Mouse (Mus musculus): ENCODE measurements at regions not wholly inside any gene's neighbourhood (a gene's known extent, or its start where the extent isn't known, plus 50 kb on each side); places are given as distances from the start of the nearest gene placed in this dataset.

DNA sequence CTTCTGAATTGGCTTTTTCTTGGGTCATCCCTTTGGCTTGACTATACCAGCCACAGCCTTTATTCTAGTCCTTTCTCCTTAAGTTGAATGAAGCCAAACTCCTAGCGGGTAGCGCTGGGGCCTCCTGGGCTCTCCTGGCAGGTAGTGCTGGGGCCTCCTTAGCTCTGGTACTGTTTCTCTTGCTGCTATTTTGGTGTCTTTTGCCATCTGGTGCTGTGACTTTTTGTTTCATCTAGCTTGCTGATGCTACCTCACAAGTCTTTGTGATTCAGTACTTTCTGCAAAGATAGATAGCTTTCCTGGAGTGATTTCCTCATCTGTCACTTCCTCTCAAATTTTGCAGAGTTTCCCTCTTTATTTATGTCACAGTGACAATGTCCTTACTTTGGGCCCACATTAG lies 90.1 kb downstream of the Tmem200c start:
- Histone ChIP-seq H3K9ac (replicated peaks; ENCODE audit: low read length) (no peak overlapping the region), H3K27me3 (ENCODE audit: insufficient read depth, low read length) (no peaks in the 10 kb centered on the region), H3K27ac (no peak overlapping the region), H3K4me1 (ENCODE audit: insufficient read depth, low read length) (no peaks in the 10 kb centered on the region), H3K36me3 (ENCODE audit: insufficient read depth, low read length) (no peaks in the 10 kb centered on the region), H3K4me3 (ENCODE audit: low read length) (no peak overlapping the region), H3K9me3 (ENCODE audit: low read length) (no peaks in the 10 kb centered on the region), H3K4me2 (ENCODE audit: low read depth, low read length) (no peak overlapping the region)
- WGBS, result 95% methylated on average over 2 of the region's 2 CpGs
- no peak for DNase-seq (ENCODE audit: low spot score)
- ATAC-seq, result no peak
- no peak for TF ChIP-seq CTCF (IDR thresholded peaks at IDR 0.05; ENCODE audit: low read depth)

DNA sequence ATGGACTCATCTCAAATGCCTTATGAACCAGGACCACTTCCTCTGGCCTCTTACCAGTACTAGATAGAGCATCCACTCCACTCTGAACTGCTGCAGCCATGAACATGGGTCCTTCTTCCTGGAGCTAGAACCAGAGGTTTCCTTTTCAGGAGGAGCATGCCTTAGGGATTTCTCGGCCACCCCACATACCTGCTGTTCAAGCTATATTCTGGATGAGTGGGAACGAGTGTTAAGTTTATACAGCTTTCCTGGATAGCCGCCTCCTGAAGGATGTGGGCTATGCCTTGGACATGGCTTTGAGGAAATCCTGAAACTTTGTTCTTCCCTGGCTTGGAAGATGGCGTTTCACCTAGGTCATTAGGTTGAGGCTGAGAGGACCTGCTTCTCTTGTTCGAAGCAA lies 91.8 kb downstream of the Tmem200c start:
- Histone ChIP-seq H3K9ac (replicated peaks; ENCODE audit: low read length) (no peak overlapping the region), H3K36me3 (ENCODE audit: insufficient read depth, low read length) (no peaks in the 10 kb centered on the region), H3K27me3 (ENCODE audit: insufficient read depth, low read length) (no peaks in the 10 kb centered on the region), H3K4me1 (ENCODE audit: insufficient read depth, low read length) (no peaks in the 10 kb centered on the region), H3K9me3 (ENCODE audit: low read length) (no peaks in the 10 kb centered on the region), H3K4me3 (ENCODE audit: low read length) (no peak overlapping the region), H3K4me2 (ENCODE audit: low read depth, low read length) (no peak overlapping the region), H3K27ac (no peak overlapping the region)
- WGBS, result 92% methylated on average over 5 of the region's 5 CpGs
- no peak for TF ChIP-seq CTCF (IDR thresholded peaks at IDR 0.05; ENCODE audit: low read depth)
- no peak for ATAC-seq
- DNase-seq (ENCODE audit: low spot score), result no peak

DNA sequence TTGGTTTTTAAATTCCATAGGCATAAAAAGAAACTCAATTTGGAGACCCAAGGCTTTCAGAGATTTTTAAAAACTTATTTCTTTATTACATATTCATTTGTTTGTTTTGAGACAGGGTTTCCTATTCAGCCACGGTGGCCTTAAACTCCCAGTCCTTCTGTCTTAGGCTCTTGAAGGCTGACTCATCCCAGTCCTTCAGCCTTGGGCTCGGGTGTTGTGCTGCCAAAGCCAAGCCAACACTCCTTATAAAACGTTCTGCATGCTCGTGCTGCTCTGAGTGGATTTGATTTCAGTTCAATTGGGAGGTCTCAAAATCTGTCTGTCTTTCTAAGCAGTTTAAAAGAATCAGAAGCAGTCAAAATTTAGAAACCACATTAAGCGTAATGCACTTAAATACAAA lies 96.8 kb downstream of the Tmem200c start:
- Histone ChIP-seq H3K27ac (no peak overlapping the region), H3K4me2 (ENCODE audit: low read depth, low read length) (no peak overlapping the region), H3K9me3 (ENCODE audit: low read length) (no peaks in the 10 kb centered on the region), H3K9ac (replicated peaks; ENCODE audit: low read length) (no peak overlapping the region), H3K36me3 (ENCODE audit: insufficient read depth, low read length) (no peaks in the 10 kb centered on the region), H3K4me3 (ENCODE audit: low read length) (no peak overlapping the region), H3K27me3 (ENCODE audit: insufficient read depth, low read length) (no peaks in the 10 kb centered on the region), H3K4me1 (ENCODE audit: insufficient read depth, low read length) (no peaks in the 10 kb centered on the region)
- TF ChIP-seq CTCF (IDR thresholded peaks at IDR 0.05; ENCODE audit: low read depth), result no peak
- WGBS, result 82% methylated on average over 5 of the region's 5 CpGs
- DNase-seq (ENCODE audit: low spot score) (no peak), ATAC-seq (no peak)

DNA sequence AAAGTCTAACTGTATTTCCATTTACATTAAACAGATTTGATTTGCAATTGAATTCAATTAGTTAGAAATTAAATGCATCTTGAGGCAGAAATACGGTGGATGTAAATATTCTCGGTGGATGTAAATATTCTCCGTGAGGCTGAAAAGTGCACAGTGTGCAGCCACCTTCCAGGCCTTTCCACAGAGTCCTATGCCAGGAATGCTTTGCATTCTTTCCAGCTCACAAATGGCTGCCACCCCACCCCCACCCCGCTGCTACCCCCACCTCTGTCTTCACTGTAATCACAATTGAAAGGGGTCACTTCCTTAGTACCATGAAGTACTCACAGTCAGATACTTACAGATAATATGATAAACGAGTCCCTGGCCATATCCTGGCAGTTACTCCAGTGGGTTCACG lies 101.0 kb downstream of the Tmem200c start:
- ATAC-seq (no peak), DNase-seq (ENCODE audit: low spot score) (no peak)
- Histone ChIP-seq H3K27me3 (ENCODE audit: insufficient read depth, low read length) (no peaks in the 10 kb centered on the region), H3K4me1 (ENCODE audit: insufficient read depth, low read length) (no peaks in the 10 kb centered on the region), H3K9ac (replicated peaks; ENCODE audit: low read length) (no peak overlapping the region), H3K27ac (no peak overlapping the region), H3K9me3 (ENCODE audit: low read length) (no peaks in the 10 kb centered on the region), H3K36me3 (ENCODE audit: insufficient read depth, low read length) (no peaks in the 10 kb centered on the region), H3K4me2 (ENCODE audit: low read depth, low read length) (no peak overlapping the region), H3K4me3 (ENCODE audit: low read length) (no peak overlapping the region)
- TF ChIP-seq CTCF (IDR thresholded peaks at IDR 0.05; ENCODE audit: low read depth), result no peak
- WGBS, result 52% methylated on average over 6 of the region's 6 CpGs

DNA sequence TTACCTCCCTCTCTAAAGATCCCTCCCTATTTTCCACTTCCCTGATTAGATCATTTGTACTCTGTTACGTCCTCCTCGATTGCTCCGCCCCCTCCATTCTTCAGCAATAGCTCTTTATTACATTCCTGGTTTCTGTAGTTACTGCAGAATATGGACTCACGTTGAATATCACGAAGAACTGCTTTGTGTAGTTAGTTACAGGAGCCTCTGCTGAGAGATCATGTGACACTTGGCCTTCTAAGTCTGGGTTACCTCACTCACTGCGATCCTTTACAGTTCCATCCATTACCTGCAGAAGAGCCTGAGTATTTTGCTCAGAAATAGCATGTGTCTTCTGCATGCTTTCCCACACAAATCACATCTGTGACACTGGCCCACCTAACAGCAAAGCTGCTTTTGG lies 102.3 kb downstream of the Tmem200c start:
- Histone ChIP-seq H3K9ac (replicated peaks; ENCODE audit: low read length) (no peak overlapping the region), H3K36me3 (ENCODE audit: insufficient read depth, low read length) (no peaks in the 10 kb centered on the region), H3K4me1 (ENCODE audit: insufficient read depth, low read length) (no peaks in the 10 kb centered on the region), H3K27ac (no peak overlapping the region), H3K9me3 (ENCODE audit: low read length) (no peaks in the 10 kb centered on the region), H3K4me3 (ENCODE audit: low read length) (no peak overlapping the region), H3K27me3 (ENCODE audit: insufficient read depth, low read length) (no peaks in the 10 kb centered on the region), H3K4me2 (ENCODE audit: low read depth, low read length) (no peak overlapping the region)
- WGBS, result 72% methylated on average over 6 of the region's 6 CpGs
- no peak for ATAC-seq
- no peak for TF ChIP-seq CTCF (IDR thresholded peaks at IDR 0.05; ENCODE audit: low read depth)
- DNase-seq (ENCODE audit: low spot score), result no peak

DNA sequence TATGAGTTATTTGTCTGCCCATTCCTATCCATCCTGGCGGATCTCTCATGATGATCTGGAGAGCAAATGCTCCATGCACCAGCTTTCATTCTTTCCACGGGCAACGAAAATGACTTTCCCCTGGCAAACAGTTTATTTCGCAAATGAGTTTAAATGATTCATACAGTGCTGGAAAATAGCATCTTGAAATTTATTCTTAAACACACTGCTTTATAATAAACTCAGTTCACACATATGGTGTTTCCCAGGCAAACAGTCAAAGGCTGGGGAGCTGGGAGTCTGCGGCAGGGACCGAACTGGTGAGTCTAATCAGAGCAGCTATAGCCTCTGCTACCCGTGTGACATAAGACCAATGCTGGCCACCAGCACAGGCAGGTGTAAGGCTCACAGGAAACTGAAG lies 106.8 kb downstream of the Tmem200c start:
- H3K9me3 ChIP-seq (ENCODE audit: low read length), result no peaks in the 10 kb centered on the region
- H3K27ac ChIP-seq, result no peak overlapping the region
- ATAC-seq (no peak), DNase-seq (ENCODE audit: low spot score) (no peak)
- H3K4me2 ChIP-seq (ENCODE audit: low read depth, low read length), result no peak overlapping the region
- no peak overlapping the region for H3K9ac ChIP-seq (replicated peaks; ENCODE audit: low read length)
- WGBS, result 89% methylated on average over 7 of the region's 7 CpGs
- no peak for TF ChIP-seq CTCF (IDR thresholded peaks at IDR 0.05; ENCODE audit: low read depth)
- H3K4me1 ChIP-seq (ENCODE audit: insufficient read depth, low read length), result no peaks in the 10 kb centered on the region
- no peaks in the 10 kb centered on the region for H3K36me3 ChIP-seq (ENCODE audit: insufficient read depth, low read length)
- H3K27me3 ChIP-seq (ENCODE audit: insufficient read depth, low read length), result no peaks in the 10 kb centered on the region
- no peak overlapping the region for H3K4me3 ChIP-seq (ENCODE audit: low read length)

DNA sequence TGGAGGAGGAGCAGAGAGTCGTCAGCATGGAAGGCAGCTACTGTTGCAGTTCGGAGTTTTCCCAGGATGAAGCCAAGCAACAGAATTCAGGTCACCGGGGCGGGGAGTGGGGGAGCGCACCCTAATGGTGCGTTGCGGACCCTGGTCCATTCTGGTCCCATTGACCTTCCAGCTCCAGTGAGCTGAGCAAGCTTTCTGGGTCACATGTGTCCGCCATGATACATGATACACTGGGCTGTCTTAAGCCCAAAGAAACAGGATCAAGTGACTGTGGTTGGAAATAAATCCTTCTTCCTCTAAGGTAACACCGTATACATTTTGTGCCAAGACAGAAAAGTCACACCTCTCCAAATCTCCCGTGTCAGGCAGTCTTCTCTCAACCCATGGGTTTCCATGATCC lies 107.6 kb downstream of the Tmem200c start:
- Histone ChIP-seq H3K4me3 (ENCODE audit: low read length) (no peak overlapping the region), H3K9me3 (ENCODE audit: low read length) (no peaks in the 10 kb centered on the region), H3K4me1 (ENCODE audit: insufficient read depth, low read length) (no peaks in the 10 kb centered on the region), H3K36me3 (ENCODE audit: insufficient read depth, low read length) (no peaks in the 10 kb centered on the region), H3K4me2 (ENCODE audit: low read depth, low read length) (no peak overlapping the region), H3K9ac (replicated peaks; ENCODE audit: low read length) (no peak overlapping the region), H3K27me3 (ENCODE audit: insufficient read depth, low read length) (no peaks in the 10 kb centered on the region), H3K27ac (no peak overlapping the region)
- ATAC-seq (no peak), DNase-seq (ENCODE audit: low spot score) (no peak)
- no peak for TF ChIP-seq CTCF (IDR thresholded peaks at IDR 0.05; ENCODE audit: low read depth)
- 83% methylated on average over 10 of the region's 10 CpGs for WGBS
